Mouse (Mus musculus) liver, embryonic 14.5 days (tissue): ENCODE data around the gene Tnrc18.

ENCODE experiments used
- CTCF ChIP-seq: IDR thresholded peaks from 2 replicates; pipeline ENCODE4 v1.5.1; 2016; ENCODE audit warnings: antibody characterized with exemption, low read depth, control low read depth
- EP300 ChIP-seq: IDR thresholded peaks from 2 replicates; pipeline ENCODE4 v1.6.1; 2016; ENCODE audit warnings: antibody characterized with exemption, low read depth

DNA sequence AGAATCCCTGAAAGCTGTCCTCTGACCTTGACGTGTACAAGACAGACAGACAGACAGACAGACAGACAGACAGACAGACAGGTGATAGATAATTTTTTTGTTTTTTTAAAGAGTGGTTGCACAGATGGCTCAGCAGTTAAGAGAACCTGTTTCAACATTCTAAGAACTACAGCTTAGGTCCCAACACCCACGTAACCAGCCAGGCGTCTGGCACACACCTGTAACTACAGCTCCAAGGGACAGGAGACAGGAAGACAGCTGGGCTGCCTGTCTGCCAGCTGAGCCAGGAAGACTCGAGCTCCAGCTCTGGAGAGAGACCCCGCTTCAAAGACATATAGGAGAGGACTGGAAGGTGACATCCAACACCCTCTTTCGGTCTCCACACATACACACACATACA is 38.6 kb downstream of the Tnrc18 start:
- TF ChIP-seq CTCF (no peak), EP300 (no peak)
